Mouse (Mus musculus): Measurements from ENCODE around the gene Atp5c1. TPM values are rescaled to one million over a fixed set of nuclear protein-coding genes. Genes with fewer than 3 reads are reported as not detected.

Gene Atp5c1
- total RNA-seq, 1 experiment from 2014 or later: 384 TPM

DNA sequence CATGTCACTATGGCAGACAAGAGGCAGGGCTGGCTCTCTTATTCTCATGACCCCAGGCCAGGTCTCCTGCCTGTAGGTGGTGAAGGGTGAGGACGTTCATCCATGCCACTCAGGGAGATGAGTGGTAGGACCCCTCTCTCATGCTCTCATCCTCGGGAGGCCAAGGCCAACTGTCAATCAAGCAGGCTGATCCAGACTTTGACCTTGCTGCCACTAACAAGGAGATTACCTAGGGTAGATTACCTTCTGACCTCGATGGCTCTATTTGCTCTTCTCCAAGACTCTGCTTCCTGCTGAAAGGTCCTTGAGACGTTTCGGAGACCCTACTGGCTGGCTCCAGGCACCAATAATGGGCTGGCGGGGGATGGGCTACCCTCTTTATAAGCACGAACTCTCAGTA is 5.8 kb downstream of the Atp5c1 start:
- no peak for ATAC-seq (replicated peaks in 1 of 2; ENCODE audit: insufficient read depth in 1 of 2, low FRiP score in 2 of 2, low TSS enrichment in 1 of 2, low read depth in 1 of 2, poor library complexity in 2 of 2, severe bottlenecking in 2 of 2)

DNA sequence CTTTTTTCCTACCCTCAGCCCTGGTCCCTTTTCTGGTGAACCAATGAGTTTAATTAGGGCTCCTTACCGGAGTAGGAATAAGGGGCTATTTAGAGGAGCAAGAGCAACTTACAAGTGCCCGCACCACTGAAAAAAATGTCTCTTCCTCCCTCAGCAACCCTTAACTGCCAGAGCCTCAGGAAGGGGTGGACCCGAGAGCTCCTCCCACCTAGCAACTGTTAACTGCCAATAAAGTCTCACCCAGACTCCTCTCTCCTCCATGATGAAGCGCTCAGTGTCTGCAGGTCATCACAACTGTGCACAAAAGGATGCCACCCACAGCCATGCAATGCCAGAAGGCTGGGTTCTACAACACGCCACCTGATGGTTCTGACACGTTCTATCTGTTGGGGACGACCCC is 8.6 kb downstream of the Atp5c1 start:
- peak; percentile 34 to 48; a peak in 1 of 4 replicates for ATAC-seq (replicated peaks in 1 of 2; ENCODE audit: insufficient read depth in 1 of 2, low FRiP score in 2 of 2, low TSS enrichment in 1 of 2, low read depth in 1 of 2, poor library complexity in 2 of 2, severe bottlenecking in 2 of 2)

GRCm38 (mm10) chr2:10058836-10059235 is 21.5 kb downstream of the Atp5c1 start:
- ATAC-seq (replicated peaks in 1 of 2; ENCODE audit: insufficient read depth in 1 of 2, low FRiP score in 2 of 2, low TSS enrichment in 1 of 2, low read depth in 1 of 2, poor library complexity in 2 of 2, severe bottlenecking in 2 of 2): no peak

DNA sequence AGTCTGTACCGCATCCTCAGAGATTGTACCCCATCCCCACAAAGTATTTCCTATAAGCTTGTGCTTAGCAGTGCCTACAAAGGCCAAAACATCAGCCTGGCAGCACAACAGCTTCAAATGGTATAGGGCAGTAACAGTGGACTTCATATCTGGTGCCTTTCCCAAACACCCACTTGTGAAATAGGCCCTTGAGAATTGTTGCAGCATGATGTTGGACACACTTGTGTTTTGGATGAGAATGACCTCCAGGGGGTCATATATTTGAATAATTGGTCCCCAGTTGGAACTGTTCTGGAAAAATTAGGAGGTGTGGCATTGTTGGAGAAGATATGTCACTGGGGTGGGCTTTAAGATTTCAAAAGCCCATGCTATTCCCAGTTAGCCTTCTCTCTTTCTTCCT is 28.3 kb downstream of the Atp5c1 start:
- no peak for ATAC-seq (replicated peaks in 1 of 2; ENCODE audit: insufficient read depth in 1 of 2, low FRiP score in 2 of 2, low TSS enrichment in 1 of 2, low read depth in 1 of 2, poor library complexity in 2 of 2, severe bottlenecking in 2 of 2)

GRCm38 (mm10) chr2:10050878-10051277 is 29.4 kb downstream of the Atp5c1 start:
- ATAC-seq (replicated peaks in 1 of 2; ENCODE audit: insufficient read depth in 1 of 2, low FRiP score in 2 of 2, low TSS enrichment in 1 of 2, low read depth in 1 of 2, poor library complexity in 2 of 2, severe bottlenecking in 2 of 2): no peak

GRCm38 (mm10) chr2:10049456-10049855 is 30.9 kb downstream of the Atp5c1 start:
- no peak for ATAC-seq (replicated peaks in 1 of 2; ENCODE audit: insufficient read depth in 1 of 2, low FRiP score in 2 of 2, low TSS enrichment in 1 of 2, low read depth in 1 of 2, poor library complexity in 2 of 2, severe bottlenecking in 2 of 2)

DNA sequence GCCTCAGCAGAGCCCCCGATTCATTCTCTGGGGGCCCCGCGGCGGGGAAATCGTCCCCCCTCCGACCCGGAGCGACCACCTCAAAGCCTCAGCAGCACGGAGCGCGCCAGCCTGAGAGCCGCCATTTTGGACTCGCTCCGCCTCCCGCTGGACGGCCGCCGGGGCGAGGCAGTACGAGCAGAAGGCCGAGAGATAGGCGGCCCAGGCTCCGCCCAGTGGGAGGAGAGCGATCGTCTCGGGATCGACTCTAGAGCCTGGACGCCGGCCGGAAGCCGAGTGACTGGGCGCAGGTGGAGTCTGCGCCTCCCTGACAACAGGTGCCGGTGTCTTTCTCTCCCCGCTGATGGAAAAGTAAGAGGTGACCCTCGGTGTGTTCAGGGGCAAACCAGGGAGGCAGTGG is 31.8 kb downstream of the Atp5c1 start, which contains the start of gene Taf3:
Gene Taf3, minus strand, starts transcription at position 136 of the 400 bp plus-strand sequence.
- ATAC-seq (replicated peaks in 1 of 2; ENCODE audit: insufficient read depth in 1 of 2, low FRiP score in 2 of 2, low TSS enrichment in 1 of 2, low read depth in 1 of 2, poor library complexity in 2 of 2, severe bottlenecking in 2 of 2): peak; percentile 93 to 97

- peak; percentile 22 to 51 for ATAC-seq (replicated peaks in 1 of 2; ENCODE audit: insufficient read depth in 1 of 2, low FRiP score in 2 of 2, low TSS enrichment in 1 of 2, low read depth in 1 of 2, poor library complexity in 2 of 2, severe bottlenecking in 2 of 2)
Measured at GRCm38 (mm10) chr2:10047758-10048436, 32.4 kb downstream of the Atp5c1 start.

GRCm38 (mm10) chr2:10034976-10035375 is 45.3 kb downstream of the Atp5c1 start:
- no peak for ATAC-seq (replicated peaks in 1 of 2; ENCODE audit: insufficient read depth in 1 of 2, low FRiP score in 2 of 2, low TSS enrichment in 1 of 2, low read depth in 1 of 2, poor library complexity in 2 of 2, severe bottlenecking in 2 of 2)

DNA sequence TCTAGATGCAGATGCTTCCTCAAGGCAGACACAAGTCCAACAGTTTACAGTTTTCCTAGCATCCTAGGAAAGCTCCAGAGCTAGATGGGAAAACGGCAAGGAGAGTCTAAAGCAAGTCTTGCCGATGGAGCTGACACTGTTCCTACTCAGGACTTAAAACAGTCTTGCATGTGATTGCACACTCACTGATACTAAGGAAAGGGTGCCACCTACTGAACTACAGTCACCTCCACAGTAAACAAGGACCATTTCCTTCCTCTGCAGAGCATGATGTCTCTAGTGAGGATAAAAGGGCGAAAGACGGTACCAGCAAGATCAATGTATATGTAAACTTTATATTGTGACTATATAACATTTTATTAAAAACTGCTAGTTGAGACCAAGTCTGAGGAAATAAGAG is 46.6 kb downstream of the Atp5c1 start:
- no peak for ATAC-seq (replicated peaks in 1 of 2; ENCODE audit: insufficient read depth in 1 of 2, low FRiP score in 2 of 2, low TSS enrichment in 1 of 2, low read depth in 1 of 2, poor library complexity in 2 of 2, severe bottlenecking in 2 of 2)

DNA sequence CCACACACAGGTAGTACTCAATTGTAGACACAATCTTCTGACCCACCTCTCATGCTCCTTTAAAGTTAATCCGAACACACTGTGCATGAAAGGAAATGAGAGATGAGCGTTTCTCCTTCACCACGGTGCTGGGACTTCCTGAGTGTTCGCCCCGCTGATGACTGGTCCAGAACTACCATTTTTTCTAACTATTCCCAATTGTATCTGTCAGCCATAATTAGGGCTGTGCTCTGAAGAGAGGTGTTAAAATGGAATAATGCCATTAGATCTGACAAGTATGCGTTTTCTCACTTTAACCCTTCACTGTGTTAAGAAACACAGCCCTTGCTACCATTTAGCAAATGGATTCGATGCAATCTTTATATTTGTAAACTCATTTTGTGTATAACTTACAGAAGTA is 50.6 kb downstream of the Atp5c1 start:
- ATAC-seq (replicated peaks in 1 of 2; ENCODE audit: insufficient read depth in 1 of 2, low FRiP score in 2 of 2, low TSS enrichment in 1 of 2, low read depth in 1 of 2, poor library complexity in 2 of 2, severe bottlenecking in 2 of 2): no peak

DNA sequence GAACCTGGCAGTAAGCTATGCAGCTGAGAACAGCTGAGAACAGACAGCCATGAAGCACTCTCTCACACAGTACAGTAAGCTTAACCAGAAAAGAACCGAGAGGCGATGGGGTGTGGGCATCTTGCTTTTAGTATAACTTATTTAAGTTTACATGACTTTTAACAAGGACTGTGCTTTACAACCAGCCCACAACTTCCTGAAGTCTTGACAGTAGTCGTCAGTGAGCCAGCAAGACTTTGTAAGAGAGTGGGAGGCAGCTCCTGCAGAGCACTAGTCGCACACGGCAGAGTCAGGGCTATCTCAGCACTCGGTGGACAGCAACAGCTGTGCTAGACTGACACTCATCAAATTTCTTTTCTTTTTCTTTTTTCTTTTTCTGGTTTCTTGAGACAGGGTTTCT is 56.0 kb downstream of the Atp5c1 start:
- peak; percentile 42 to 46; a peak in 2 of 4 replicates for ATAC-seq (replicated peaks in 1 of 2; ENCODE audit: insufficient read depth in 1 of 2, low FRiP score in 2 of 2, low TSS enrichment in 1 of 2, low read depth in 1 of 2, poor library complexity in 2 of 2, severe bottlenecking in 2 of 2)

DNA sequence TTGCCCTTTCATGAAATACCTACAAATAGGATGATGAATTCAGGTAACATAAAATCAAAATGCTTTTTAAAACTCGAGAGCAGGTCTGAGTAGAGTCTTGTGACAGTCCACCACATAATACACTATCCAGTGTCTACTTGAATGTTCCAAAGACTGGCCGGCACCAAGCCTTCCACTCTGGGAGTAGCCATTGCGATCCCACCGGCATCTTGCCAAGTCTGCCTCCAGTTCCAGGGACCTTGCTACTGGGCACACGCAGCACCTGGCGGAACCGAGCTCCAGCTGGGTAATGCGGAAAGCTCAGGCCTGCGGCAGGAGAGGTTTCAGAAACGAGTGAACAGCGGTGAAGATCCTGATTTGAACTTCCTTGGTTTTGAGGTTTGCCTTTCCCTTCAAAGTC is 59.0 kb downstream of the Atp5c1 start:
- no peak for ATAC-seq (replicated peaks in 1 of 2; ENCODE audit: insufficient read depth in 1 of 2, low FRiP score in 2 of 2, low TSS enrichment in 1 of 2, low read depth in 1 of 2, poor library complexity in 2 of 2, severe bottlenecking in 2 of 2)

GRCm38 (mm10) chr2:10014951-10015635 is 65.2 kb downstream of the Atp5c1 start:
- ATAC-seq (replicated peaks in 1 of 2; ENCODE audit: insufficient read depth in 1 of 2, low FRiP score in 2 of 2, low TSS enrichment in 1 of 2, low read depth in 1 of 2, poor library complexity in 2 of 2, severe bottlenecking in 2 of 2): no peak

DNA sequence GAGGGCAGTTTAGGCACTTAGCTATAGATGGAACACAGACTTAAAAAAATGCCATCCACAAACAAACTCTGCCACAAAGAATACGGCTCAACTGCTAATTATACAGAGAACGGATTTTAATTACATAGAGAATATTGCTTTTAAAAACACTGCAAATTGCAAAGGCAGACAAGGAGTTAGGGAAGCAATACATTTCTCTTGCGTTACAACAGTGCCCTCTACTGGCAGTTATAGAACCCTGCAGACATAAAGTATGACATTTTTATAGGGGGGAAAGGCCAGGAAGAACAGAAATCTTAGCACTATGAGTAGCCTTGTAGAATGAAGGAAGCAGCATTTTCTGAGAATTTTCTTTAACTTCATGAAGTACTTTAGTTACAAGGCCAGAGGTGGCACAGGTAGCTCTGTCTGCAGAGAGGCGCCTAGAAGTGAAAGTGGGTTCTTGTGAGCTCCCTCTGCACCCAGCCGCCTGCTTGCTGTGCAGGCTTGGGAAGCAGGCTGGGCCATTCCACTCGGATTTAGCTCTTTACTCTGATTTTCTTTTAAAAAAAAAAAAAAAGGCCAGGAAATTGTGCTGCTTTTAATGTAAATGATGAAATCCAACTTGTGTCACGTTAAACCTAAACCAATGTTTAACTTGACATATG is 69.9 kb downstream of the Atp5c1 start:
- peak; percentile 70 to 74 for ATAC-seq (replicated peaks in 1 of 2; ENCODE audit: insufficient read depth in 1 of 2, low FRiP score in 2 of 2, low TSS enrichment in 1 of 2, low read depth in 1 of 2, poor library complexity in 2 of 2, severe bottlenecking in 2 of 2)

DNA sequence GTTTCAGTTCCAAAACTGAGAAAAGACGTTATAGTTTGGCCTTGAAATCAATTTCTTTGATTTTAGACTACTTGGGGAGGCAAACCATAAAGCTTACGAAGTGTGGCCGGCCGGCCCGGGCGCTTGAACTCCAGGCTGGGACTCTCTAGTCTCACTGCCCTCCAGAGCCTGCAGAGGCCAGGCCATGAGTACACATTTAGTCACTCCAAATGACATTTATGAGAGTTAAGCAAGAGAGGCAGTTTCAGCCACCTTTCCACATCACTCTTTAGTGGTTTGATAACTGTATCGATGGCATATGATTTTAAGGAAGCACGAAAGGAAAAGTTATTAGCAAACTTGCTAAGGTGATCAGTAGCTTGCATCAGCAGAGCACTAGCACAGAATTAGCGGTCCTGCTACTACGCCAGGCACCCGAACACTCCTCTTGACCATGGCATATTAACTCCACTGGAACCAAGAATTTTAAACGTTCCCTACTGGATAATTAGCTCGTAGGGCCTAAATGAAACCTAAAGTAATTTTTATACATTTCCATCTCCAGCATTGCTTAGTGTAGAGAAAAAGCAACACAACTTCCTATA is 70.5 kb downstream of the Atp5c1 start:
- no peak for ATAC-seq (replicated peaks in 1 of 2; ENCODE audit: insufficient read depth in 1 of 2, low FRiP score in 2 of 2, low TSS enrichment in 1 of 2, low read depth in 1 of 2, poor library complexity in 2 of 2, severe bottlenecking in 2 of 2)

- ATAC-seq (replicated peaks in 1 of 2; ENCODE audit: insufficient read depth in 1 of 2, low FRiP score in 2 of 2, low TSS enrichment in 1 of 2, low read depth in 1 of 2, poor library complexity in 2 of 2, severe bottlenecking in 2 of 2): no peak
Measured at GRCm38 (mm10) chr2:10008593-10008992, 71.7 kb downstream of the Atp5c1 start.
